Mouse (Mus musculus) embryo, embryonic 10.5 days (tissue): Measurements from ENCODE around the gene Anks1b.

Source experiments
- DNase-seq: peaks from one replicate; pipeline ENCODE4 v3.0.0-alpha.2; 2015; ENCODE audit warnings: low spot score

Gene Anks1b

DNA sequence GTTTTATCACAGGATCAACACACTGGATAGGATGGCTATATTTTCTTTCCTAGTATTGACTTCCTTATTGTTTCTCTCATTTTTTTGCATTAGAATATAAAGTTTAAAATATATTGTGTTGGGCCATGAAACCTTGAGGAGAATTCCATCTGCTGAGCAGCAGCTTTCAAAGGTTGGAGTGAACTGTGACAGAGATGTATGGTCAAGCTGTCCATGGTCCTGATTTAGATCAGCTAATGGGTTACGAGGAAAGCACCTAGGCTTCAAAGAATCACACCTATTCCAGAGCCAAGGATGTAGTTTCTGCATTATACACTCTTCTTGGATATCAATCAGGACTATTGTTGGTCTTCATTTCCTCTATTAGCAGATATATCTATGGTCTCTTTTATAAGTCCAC lies 503.3 kb downstream of the Anks1b start:
- DNase-seq: peak; percentile 38

DNA sequence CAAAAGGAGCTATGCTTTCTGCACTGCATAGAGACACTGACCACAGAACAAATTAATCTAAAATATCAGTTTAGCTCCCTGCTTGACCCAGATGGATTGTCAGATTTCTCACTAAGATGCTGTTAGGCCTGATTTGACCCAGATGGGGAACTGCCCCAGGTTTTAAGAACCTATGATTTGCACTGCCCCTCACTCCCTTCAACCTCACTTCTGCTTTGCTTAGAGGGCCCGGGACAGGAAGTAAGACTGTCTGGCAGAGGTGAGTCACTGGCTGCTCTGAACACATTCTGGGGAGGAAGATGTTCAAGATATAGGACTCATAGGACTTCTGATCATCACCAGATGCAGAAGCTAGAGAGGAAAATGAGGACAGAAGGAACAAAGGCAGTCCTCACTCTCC lies 506.8 kb downstream of the Anks1b start:
- DNase-seq: no peak

DNA sequence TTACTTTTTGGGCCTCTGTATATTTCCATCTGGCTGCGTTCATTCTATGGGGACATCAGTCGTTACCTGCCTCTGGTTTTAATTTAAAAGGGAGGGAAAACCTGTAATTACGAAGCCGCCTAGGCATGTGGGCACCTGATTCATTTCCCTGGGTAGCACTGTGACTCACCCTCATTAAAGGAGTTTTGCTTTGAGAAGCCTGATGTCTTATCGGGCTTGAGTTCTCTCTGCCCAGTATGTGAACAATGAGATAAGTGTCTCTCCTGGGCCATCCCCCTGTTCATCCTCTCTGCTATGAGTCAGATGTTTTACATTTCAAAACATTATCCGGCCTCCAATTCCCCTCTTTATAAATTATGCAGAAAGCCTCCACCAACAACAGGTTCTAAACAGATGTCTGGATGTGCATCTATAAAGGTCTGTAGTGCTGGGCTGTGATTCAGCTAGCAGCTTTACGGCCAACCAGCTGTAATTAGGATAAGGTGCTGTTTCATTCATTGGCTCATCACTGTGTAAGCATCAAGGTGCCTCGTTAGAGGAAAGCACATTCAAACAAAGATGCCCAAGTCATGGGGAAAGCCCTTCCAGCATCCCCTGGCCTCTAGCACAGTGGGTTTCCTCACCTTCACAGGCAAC lies 507.5 kb downstream of the Anks1b start:
- DNase-seq: no peak

DNA sequence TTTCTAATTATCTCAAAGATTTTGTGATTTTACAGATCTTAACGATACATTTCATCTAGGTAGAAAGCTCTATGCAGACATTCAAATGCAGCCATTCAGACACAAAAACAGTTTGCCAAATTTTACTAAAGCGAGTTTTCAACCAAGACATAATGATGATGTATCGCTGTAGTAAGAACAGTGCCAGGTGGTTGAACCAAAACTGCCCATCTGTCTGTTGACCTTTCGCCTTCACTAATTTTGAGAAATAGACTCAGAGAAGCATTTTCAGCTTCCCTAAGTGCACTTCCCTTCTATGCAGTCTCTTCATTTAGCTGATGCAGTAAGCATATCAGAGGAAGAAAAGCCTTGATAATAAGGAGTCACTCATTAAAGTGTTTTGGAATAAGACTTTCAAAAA lies 527.1 kb downstream of the Anks1b start:
- no peak for DNase-seq

DNA sequence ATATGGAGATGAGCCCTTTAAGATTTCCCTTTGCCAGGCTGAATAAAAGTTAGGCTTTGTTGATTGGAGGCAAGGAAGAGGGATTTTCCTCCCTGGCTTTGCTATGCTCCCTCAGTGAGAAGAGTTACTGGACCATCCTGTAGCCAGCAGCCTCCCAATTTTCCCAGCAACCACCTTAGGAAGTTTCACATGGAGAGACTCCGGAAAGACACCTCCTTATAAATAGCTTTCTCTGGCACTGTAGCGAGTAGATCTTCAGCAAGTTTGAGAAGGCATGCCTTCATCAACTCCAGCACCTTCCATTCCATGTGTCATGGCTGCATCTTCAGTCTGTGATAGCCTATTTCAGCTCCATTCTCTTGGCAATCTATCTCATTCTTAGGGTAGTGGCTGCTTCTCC lies 535.2 kb downstream of the Anks1b start:
- no peak for DNase-seq

DNA sequence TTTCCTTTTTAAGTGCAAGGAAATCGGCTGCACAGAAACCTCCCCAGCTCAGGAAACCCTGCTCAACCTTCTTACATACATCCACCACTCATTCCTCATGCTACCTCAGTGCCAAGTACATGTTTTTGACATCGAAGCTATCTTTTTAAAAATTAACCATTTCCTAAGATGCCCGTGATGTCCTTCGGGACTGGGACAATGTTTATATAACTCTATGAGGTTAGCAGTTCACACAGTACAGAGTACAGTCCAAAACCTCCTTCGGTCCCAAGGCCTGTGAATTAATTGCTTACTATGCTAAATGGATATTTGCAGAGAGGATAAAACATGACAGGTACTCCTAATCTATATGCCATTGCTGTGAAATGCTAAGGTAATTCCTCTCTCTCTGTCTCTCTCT lies 558.2 kb downstream of the Anks1b start:
- no peak for DNase-seq

DNA sequence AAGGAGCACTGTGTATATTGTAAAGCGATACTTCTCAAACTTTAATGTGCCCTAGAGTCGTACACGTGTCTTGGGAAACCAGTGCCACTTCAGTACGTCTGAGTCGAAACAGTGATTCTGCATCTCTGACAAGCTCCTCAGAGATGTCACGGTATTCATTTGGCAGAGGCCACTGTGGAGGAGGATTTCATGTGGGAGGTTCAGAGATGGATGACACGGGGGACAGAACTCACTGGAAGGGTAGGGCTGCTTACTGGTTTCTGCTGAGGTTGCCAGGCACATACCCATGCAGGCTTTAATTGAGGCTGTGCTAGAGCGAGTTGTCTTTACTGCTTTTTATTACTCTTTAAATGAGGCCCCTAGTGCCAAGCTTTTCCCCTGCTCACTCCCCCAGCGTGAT lies 558.7 kb downstream of the Anks1b start:
- no peak for DNase-seq

DNA sequence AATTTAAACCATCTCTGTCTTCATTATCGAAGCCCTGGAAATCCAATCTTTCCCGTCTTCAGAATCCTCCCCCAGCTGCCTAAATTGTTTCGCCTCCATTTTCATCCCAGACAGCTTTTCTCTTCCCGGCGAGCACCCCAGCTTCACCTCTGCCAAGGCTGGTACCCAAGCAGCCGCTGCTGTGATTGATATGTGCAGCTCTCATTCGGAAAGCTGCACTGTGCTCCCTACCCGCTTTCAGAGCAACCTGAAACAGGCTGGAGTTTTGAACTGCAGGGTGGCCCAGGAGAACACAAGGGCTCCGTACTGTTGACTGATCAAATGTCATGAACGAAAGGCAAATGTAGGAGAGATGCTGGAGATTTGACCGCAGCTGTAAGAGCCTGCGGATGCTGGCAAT lies 559.2 kb downstream of the Anks1b start:
- DNase-seq: peak; percentile 5

DNA sequence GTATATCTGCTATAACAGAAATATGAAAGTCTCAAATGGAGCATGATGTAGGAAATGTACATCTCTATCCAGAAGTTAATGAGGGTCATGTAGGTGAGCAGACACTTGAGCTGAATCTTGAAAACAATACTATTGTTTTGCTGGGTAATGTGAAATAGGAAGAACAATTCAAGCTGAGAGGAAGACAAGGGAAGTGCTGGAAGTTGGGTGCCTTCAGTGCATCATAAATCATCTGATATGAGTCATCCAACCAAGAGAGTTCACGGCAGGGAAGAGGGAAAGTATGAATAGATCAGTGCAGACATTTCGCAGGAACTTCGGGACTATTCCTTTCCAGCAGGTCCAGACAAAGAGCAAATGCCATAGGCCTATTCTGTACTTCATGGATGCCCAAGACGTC lies 567.7 kb downstream of the Anks1b start:
- no peak for DNase-seq

DNA sequence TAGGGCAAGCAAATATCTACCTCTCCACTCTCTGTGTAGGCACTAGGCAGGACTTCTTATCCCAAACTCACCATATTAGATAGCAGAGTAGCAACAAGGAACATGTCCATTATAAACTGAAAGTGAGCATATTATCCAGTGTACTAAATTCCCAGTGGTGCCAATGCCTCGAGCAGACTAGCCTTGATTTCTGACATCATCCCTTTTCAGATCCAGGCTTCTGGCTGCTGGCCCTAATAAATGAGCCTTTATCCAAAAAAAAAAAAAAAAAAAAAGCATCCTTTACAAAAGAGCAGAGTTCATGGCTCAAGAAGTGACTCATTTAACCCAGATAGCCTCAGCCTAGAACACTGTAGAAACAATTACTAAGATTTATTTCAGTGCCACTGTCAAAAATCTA lies 568.3 kb downstream of the Anks1b start:
- no peak for DNase-seq

DNA sequence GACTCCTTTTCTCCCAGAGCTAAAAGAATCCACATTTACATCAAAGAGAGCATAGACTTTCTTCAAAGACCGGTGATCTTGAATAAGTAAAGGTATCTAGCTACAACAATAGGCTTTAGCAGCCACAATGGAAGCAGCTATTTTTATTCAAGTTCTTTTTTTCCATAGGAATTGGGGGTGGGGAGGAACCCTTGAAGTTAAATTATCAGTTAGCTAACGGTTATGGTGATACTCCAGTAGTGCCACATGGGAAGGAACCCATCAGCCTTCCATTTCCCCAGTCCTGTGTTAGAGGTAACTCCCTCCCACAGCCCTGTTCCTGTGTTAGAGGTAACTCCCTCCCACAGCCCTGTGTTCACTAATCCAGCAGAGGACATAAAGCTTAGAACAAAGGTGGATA lies 591.6 kb downstream of the Anks1b start:
- no peak for DNase-seq

DNA sequence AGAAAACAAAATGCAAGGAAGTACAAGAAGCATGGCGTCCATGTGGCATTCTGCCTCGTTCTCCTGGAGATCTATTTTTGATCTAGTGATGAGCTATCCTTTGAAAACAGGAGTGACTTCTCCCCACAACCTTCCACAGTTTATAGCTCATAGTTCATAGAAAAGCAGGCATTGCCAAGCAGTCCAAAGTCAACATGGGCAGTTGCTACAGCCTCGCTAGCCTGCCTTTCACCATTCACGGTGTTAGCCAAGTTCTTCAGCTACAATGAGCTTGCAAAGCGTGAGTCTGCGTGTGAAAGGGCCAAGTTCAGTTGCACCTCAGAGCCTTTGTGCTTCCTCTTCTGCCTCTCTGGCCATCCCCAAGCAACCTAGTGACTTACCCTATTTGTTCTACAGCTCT lies 592.1 kb downstream of the Anks1b start:
- no peak for DNase-seq

DNA sequence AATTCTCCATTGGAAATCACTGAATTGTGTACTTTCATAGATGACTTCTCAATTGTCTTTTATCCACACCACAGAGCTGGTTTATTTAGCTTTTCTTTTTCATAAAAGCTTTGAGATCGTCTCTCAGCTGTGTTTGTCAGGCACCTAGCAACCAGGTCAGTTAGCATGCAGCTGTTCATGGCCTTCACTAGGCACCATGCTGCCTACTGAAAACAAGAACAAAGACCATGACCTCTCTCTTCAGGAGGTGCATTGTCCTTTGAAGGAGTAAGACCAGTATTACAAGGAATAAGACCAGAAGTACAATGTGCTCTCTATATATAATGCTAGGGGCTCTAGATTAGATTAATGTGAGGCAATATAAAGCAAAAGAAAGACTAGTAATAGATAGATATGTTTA lies 594.2 kb downstream of the Anks1b start:
- DNase-seq: peak; percentile 68

DNA sequence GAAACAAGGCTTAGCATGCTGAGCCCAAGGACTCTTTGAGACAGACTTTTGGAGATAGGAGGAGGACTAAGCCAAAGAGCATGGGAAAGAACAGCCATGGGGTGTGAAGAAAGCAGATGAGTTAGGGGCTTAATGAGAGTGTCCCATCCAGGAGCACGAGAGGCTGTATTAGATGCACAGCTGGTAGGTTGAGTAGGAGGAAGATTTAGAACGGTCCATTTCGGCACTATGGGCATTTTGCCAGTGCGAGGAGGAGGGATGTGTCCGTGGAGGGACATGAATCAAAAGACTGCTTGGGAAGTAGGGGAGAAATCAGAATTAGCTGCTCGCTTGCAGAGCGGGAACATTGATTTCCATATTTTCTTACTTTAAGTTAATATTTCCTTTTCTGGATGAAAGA lies 620.1 kb downstream of the Anks1b start:
- DNase-seq: no peak

DNA sequence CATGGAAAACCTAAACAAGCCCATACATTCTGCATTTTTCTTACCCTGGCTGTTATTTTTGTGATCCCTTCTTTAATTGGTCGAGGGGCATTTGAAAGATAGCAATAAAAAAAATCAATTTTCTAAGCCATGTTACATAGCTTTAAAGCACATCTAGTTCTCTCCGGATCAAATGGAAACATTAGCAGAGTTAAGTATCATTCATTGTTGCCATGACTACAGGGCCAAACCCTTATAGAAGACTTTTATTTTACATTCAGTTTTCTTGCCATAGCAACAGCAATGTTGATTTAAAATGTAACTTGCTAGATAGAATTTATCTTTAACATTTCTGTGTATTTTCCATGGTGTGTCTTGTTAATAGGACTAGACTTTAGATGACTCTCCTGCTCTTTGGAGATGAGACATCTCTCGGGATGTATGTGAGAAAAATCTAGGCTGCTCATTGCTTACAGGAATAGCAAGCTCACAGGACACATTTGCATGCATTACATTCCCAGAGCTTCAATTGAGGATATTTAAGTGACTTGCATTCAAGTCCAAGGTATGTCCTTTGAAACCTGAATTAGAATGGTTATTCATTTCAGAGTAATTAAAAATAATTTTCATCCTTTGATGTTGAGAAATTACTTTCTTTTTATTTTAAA lies 620.8 kb downstream of the Anks1b start:
- peak; percentile 2 for DNase-seq

DNA sequence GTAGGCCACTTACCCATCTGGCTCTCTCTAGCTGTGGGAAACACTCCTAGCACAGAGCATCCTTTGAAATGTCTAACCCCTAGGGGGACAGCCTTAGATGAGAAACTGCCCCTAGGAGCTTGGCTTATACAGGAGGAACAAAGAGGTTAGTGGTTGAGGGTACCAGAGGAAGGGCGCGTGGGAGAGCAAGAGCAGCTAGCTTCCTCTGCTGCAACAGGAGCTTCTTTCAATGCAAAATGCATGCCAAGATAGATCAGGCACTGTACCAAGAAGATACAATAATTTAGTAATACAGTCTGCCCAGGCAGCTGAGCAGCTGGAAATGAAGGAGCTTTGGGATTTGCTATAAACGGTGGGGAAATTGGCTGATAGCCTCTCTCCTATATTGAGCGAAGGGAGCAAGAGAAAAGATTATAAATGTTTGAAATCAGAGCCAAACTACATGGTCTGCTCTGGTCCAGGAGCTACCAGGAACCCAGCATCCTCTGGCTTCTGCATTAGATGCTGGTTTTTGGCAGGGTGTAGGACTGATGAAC lies 621.7 kb downstream of the Anks1b start:
- DNase-seq: peak; percentile 31

DNA sequence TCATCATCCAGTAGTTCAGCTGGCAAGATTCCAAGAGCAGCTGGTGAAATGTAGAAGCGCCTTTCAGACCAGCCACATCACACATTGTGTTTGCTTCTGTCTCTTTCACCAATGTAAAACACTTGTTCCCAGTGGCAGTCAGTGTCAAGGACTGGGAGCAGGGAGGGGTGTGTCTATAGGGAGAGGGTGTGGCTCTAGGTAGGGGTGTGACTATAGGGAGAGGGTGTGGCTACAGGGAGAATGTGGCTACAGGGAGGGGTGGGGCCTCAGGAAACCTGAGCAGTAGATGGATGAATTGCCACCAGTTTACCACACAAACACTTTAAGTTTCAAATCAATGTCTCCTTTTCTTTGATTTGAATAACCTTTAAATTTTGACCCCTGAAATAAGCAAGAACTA lies 634.3 kb downstream of the Anks1b start:
- DNase-seq: no peak

DNA sequence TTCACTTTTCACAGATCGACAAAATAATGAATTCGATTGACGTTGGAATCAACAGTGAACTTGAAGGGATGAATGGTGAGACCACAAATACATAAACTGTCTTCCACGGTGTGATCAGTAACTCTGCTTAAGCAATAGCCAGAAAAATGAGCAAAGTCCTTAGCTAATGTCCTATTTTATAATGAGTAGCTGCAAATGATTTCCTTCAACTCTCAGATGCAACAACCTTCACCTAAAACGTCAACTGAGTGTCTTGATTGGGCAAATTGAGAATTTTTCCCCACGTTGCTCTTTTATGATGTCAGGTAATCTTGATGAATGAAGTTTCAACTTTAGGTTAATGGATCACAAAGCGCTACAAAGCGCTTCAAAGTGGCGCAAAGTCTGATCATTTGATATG lies 639.5 kb downstream of the Anks1b start:
- no peak for DNase-seq

DNA sequence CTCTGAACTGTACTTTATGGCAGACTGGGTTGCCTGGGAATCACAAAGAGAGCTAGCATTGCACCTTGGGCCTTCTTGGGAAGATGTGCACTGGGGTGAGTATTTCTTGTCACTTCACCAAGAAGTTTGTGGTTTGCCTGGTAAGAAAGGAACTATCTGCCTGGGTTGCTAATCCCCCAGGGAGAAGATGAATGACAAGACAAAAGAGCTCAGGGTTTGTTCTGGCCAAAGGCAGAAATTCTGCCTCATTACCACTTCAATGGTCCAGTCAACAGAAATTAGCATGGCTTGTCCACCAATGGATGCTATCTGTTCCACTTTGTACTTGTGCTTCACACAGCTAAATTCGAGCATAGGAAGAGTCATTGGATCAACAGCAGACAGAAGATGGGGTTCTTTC lies 658.5 kb downstream of the Anks1b start:
- peak; percentile 25 for DNase-seq

DNA sequence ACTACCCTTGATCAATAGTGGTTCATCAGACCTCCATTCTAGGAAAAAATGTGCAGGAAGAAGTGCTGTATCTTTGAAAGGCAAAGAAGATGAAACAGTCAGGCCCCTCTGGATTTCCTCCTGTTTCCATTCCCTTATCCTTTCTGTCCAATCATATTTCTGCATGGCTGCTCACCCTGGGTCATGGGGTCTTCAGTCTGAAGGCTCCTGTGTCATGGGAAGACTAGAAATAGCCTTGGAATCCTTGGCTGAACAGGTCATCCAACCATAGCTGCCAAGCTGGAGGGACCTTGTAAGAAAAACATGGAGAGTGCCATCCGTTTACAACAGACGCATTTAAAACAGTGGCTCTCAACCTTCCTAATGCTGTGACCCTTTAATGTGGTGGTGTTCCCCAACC lies 662.1 kb downstream of the Anks1b start:
- no peak for DNase-seq

DNA sequence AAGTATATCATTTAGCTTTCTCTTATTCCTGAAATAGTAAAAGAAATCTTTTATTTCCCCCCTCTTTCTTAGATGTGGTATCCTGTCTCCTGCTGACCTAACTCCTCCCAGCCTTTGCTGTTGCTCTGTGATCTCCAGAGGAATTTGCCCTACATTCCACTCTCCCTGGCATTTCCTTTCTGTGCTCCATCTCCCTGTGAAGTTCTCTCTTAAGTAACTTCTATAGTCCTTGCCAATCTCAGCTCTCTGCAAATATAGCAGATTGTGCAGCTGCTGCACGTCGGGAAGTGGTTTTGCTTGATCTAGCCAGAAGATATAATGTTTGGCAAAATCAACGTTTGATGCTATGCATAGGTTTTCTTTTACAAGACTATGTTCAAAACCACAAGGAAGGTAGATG lies 673.3 kb downstream of the Anks1b start:
- DNase-seq: peak; percentile 4

DNA sequence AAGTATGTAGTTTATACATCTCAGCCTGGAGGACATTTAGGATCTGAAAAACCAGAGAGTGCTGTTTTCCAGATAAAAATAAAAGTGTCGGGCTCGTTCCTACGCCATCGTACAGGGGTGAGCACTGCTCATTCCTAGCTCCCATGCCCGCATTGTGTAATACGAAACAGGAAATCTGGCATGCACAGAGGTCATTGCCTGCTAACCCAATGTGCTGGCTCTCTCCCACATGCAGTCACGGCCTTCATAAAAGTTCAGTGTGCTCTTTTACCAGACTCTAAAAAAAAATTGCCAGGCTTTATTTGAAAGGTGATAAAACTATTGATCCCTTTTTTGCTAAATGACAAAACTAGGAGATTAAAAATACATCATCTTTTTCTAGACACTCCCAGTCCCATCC lies 689.6 kb downstream of the Anks1b start:
- DNase-seq: peak; percentile 7

DNA sequence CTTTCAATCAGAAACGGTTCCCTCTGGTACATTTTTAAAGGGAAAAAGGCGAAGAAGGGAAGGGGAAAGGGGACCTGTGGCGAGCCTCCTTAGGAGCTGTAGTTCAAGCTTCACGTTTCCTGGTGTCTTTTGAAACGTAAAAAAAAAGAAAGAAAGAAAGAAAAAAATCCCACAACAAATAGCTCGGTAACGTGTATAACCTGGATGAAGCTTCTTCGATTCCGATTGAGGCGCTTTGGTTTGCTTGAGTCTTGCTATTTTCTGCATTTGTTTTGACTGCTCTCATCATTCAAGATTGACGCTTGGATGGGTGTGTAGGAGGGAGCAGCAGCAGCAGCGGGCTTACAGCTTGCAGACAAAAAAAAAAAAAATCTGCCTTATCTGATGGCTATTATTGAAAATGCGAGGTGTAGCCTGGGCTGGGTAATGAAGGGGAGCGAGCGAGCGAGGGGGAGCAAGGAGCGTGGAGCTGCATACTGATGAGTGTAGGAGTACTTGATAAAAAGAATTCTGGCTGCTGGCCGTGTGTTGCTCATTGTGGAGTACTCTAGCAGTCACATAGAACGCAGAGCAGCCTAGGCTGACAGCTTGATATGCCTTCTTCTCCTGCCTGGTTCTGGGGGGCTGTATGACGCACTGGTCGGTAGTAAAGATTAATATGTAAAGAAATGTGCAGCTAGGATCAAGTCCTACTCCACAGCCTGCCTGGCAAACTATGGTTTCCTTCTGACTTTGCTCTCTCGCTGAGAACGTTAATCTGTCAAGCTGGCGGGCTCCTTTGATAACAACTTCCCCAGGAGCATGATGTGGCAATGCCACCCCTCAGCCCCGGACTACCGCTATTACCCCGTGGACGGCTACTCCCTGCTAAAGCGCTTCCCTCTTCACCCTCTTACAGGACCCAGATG lies 703.1 kb downstream of the Anks1b start:
- peak; percentile 62 for DNase-seq
